In genomic region chr7:129872208-129872790, GRCm38 (mm10) we compare ENCODE assay signal across 13 mouse cellular contexts.
"Had no signal": no experiment of that assay in that cellular context is flagged by ENCODE, and none has a peak within 500 bp of the region (broad histone marks: within the 10 kb centered on the region; RNA-seq: fewer than 3 reads in every experiment).

No protein-coding gene starts in this region.

- H3K27me3 ChIP-seq: liver, embryonic 12.5 days; midbrain, embryonic 15.5 days; neural tube, embryonic 12.5 days had no signal

- H3K9ac ChIP-seq: liver, embryonic 12.5 days; lung, embryonic 14.5 days; midbrain, embryonic 15.5 days; neural tube, embryonic 12.5 days had no signal

- H3K36me3 ChIP-seq: liver, embryonic 12.5 days; midbrain, embryonic 10.5 days; midbrain, embryonic 15.5 days; neural tube, embryonic 12.5 days had no signal

- H3K9me3 ChIP-seq: liver, embryonic 12.5 days; midbrain, embryonic 10.5 days; midbrain, embryonic 15.5 days; neural tube, embryonic 12.5 days had no signal

- DNase-seq: kidney, postnatal 10 days; kidney, postnatal 4 days; left cerebral cortex, postnatal 4 days; lung, embryonic 14.5 days; lung, postnatal 10 days; lung, postnatal 4 days; thymus, adult 18-20 months; thymus, postnatal 14 days had no signal

- H3K27ac ChIP-seq: layer of hippocampus, adult 2 months; liver, embryonic 12.5 days; midbrain, embryonic 10.5 days; midbrain, embryonic 15.5 days; neural tube, embryonic 12.5 days had no signal

- H3K4me2 ChIP-seq: liver, embryonic 12.5 days; lung, embryonic 14.5 days; midbrain, embryonic 15.5 days; neural tube, embryonic 12.5 days had no signal

- H3K4me1 ChIP-seq: liver, embryonic 12.5 days; midbrain, embryonic 15.5 days; neural tube, embryonic 12.5 days had no signal

- ATAC-seq: liver, embryonic 12.5 days; midbrain, embryonic 15.5 days had no signal

- H3K4me3 ChIP-seq: layer of hippocampus, adult 2 months; liver, embryonic 12.5 days; midbrain, embryonic 10.5 days; midbrain, embryonic 15.5 days; neural tube, embryonic 12.5 days had no signal
